Mouse (Mus musculus) monocyte, adult 5-6 weeks (primary cell): ENCODE data around the gene Gstm6. TPM values are rescaled to one million over a fixed set of nuclear protein-coding genes. Genes with fewer than 3 reads are reported as not detected.
"Not testable (repeated sequence)": the region's sequence is repeated elsewhere in the genome, so short reads cannot be mapped to it uniquely, and the experiment has no call there.

ENCODE experiments used
- ATAC-seq: fragments of 153-309, 156-312 bp; replicated peaks from 2 replicates; pipeline ENCODE4 v1.8.0; 2017; ENCODE audit warnings: mild to moderate bottlenecking; ENCODE audit not compliant: low TSS enrichment, insufficient number of reproducible peaks, severe bottlenecking, poor library complexity, low FRiP score
- total RNA-seq: library from RNA; stranded (forward); fragments of 200-1000, 200-491, 200-594 nt; gene quantifications from 3 replicates; pipeline ENCODE4 v1.2.3, GENCODE M21; 2017

Gstm6 gene
- total RNA-seq, 1 experiment from 2014 or later: not detected

DNA sequence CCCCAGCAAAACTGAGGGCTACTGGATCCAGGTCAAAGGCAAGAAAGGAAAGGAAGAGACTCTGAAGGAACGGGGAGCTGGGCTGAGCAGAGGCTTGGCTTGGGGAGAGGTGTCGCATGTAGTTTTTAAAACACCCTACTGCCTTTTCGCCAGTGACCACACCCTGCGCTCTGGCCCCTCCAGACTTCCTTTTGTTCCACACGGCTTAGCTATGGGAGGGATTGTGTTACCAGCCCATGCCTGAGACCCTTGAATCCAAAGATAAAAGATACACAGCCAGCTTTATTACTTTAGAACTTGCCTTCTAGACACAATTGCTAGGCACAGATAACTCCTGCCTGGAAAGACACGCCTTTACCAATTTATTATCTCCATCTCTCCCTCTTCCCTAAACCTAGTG lies 37.6 kb downstream of the Gstm6 start:
- ATAC-seq: no peak

DNA sequence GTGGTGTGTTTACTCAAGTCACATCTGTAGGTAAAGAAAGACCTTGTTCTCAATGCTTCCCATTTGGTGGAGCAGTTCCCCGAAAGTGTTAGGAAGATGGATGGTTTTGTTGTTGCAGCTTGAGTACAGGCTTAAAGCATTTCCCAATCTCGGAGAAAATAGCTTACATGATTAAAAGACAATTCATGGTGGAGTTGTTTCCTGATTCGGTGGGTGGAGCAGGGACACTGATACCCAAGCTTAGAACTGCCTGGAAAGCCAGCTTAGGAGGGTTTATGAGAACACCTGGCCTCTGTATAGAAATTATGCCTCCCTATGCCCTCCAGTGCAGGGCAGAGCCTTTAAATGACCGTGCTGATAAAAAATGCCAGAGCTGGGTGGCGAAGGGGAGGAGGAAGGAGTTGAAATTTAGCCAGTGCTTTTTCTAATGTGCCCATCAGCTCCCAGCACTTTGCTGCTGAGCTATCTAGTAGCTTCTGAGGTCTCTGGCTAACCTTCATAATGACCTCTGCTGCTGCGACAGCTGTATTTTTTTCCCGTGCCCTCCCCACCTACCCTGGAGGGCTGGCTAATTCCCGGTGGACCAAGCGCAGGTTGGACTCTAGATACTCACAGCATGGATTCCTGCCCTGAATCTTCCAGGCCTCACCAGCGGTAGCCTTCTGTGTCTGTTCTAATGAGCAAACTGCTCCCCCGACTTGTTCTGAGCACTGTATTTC lies 42.4 kb downstream of the Gstm6 start:
- no peak for ATAC-seq

DNA sequence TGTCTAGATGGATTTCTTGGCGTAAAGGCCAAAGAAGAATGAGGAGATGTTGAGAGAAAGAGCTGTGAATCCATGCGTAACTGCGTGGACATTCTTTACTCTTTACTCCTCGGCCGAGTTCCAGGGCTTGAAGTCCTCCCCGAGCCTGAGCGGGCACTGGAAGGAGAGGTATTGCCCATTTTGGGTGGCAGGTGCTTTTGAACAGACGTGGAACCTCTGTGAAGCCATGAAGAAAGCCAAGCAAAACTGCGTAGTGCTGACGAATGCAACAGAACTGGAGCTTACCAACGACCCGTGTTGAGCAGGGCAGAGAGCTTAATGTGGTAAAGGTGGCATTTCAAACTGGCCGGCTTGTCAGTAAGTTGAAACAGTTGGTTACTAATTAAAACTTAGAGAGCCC lies 44.9 kb downstream of the Gstm6 start:
- ATAC-seq: no peak

DNA sequence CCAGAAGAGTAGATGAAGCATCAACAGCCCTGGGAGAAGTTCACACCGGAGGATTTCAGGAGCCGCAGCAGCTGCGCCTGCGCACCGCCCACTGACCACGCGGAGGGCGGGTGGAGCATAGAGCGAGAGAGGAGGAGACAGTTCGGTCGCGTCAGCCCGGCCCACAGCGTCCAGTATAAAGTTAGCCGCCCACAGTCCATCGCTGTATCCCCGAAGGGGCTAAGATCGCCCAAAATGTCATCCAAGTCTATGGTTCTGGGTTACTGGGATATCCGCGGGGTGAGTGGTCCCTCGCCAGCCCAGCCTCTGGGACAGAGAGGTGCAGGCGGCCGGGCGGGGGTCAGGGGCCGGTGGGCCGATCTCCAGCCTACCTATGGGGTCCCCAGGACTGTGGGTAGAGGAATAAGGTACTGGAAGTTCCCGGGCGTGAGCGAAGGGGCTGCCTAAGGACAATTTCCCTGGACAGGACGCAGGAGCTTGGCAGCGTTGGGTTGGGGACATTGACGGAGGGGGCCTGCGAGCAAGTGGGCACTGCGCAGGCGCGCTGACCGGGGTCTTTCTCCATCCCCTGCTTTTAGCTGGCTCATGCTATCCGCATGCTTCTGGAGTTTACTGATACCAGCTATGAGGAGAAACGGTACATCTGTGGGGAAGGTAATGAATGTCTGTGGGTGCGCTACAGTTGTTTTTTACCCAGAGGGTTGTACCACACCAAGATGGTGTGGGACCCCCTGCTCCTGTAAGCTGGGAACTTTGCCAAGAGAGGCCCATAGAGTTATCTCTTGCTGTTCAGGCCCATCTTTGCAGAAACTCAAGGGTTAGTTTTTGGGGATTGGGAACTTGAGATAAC lies 47.6 kb downstream of the Gstm6 start, which contains the start of gene Gstm5:
Gene Gstm5 (plus strand): TSS at position 102 of the 850 bp plus-strand sequence.
- peak; percentile 58 for ATAC-seq

DNA sequence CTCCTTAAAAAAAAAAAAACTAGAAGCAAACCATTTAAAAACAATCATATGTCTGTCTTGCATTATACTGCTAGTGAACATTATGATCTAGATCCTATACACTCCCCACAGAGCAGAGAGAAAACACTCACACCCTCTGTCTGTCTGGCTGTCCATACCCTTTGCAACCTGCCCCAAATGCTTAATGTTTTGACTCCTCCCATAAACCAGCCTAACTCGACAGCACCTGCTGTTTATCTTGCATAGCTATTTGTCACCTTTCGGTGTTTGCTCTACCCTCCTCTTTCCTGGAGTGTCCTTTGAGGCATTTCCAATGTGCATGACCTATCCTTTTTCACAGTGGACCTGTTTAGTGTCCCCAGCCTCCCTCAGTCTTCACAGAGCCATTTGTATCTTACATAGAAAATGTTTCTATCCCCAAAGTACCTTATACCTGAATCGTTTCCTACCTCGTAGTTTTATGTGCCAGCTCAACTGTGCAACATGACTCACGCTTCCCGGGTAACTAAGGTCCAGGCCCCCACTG lies 48.3 kb downstream of the Gstm6 start:
- no peak for ATAC-seq

DNA sequence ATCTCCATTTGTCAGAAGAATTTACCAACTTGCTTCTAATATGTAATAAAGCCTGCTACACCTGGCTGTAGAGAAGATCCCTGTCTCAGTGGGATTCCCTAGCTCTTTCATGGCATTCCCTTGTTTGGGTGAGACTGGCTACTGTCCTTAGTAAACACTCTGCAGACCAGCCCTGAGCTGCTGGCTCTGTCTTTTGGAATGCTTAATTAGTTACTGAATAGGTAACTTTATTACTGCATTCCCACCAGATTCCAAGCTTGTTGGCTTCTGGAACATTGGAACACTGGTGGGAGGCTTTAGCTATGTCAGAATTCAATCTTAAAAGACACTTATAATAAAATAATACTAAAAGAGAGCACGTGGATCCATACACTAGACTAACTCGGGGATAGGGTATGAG lies 54.3 kb downstream of the Gstm6 start:
- not testable (repeated sequence) for ATAC-seq

Other genes with a start within 250 kb of the Gstm6 start
- gene Ahcyl1, start 247.2 kb downstream of the Gstm6 start, total RNA-seq: 42.0 to 72.7 TPM (median 53.6 TPM) in 3 replicates
- 18.1 to 110 TPM (median 76.3 TPM) in 3 replicates for gene Csf1, start 183.3 kb downstream of the Gstm6 start, total RNA-seq
- not detected in 3 replicates for gene Eps8l3, start 66.5 kb downstream of the Gstm6 start, total RNA-seq
- 5.0 to 6.9 TPM in 2 of 3 replicates, not detected in the other for gene Gstm5, start 47.9 kb downstream of the Gstm6 start, total RNA-seq
- not detected in 3 replicates for gene Gstm7, start 11.9 kb downstream of the Gstm6 start, total RNA-seq
- not detected in 3 replicates for gene Gstm3, start 25.5 kb upstream of the Gstm6 start, total RNA-seq
- gene Gstm2, start 42.7 kb upstream of the Gstm6 start, total RNA-seq: not detected in 3 replicates
- 43.8 to 75.0 TPM (median 64.1 TPM) in 3 replicates for gene Gstm1, start 74.2 kb upstream of the Gstm6 start, total RNA-seq
- 7.4 to 12.4 TPM (median 8.4 TPM) in 3 replicates for gene Gstm4, start 101.1 kb upstream of the Gstm6 start, total RNA-seq
- gene Ampd2, start 142.9 kb upstream of the Gstm6 start, total RNA-seq: 15.6 to 22.0 TPM (median 18.4 TPM) in 3 replicates
- gene Gnat2, start 149.0 kb upstream of the Gstm6 start, total RNA-seq: not detected in 3 replicates
- 156 to 172 TPM (median 164 TPM) in 3 replicates for gene Gnai3, start 202.4 kb upstream of the Gstm6 start, total RNA-seq
- not detected in 3 replicates for gene Gpr61, start 211.1 kb upstream of the Gstm6 start, total RNA-seq
- gene Amigo1, start 242.6 kb upstream of the Gstm6 start, total RNA-seq: 3.7 to 6.2 TPM (median 4.2 TPM) in 3 replicates